Mouse (Mus musculus): ENCODE data around the gene Cpt1b. TPM values are rescaled to one million over a fixed set of nuclear protein-coding genes. Genes with fewer than 3 reads are reported as not detected.

The Cpt1b gene
- polyA plus RNA-seq, 1 experiment from 2014 or later, result 1.2 TPM

DNA sequence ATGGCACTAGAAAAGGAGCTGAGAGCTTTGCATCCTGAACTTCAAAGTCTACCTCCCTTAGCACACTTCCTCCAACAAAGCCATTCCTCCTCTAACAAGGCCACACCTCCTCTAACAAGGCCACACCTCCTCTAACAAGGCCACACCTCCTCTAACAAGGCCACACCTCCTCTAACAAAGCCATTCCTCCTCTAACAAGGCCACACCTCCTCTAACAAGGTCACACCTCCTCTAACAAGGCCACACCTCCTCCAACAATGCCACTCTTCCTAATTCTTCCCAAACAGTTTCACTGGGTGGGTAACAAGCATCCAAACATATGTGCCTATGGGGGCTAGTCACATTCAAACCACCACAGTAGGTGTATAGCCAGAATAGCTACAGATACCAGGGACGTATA lies 23.2 kb downstream of the Cpt1b start:
- no peak overlapping the region for H3K4me3 ChIP-seq (replicated peaks; ENCODE audit: low read length)
- no peak overlapping the region for H3K4me2 ChIP-seq (replicated peaks)
- peaks cover 6% of the 10 kb centered on the region; the same call in 1 of the 2 replicates for H3K9me3 ChIP-seq (ENCODE audit: control insufficient read depth, low read length)
- H3K4me1 ChIP-seq (replicated peaks; ENCODE audit: control insufficient read depth, insufficient read depth, low read length), result no peaks in the 10 kb centered on the region
- H3K9ac ChIP-seq, result no peak overlapping the region
- WGBS, result 79% methylated on average over 1 of the region's 1 CpGs
- H3K27me3 ChIP-seq (ENCODE audit: control insufficient read depth, insufficient read depth, low read length), result no peaks in the 10 kb centered on the region
- ATAC-seq (ENCODE audit: low FRiP score) (no peak), DNase-seq (ENCODE audit: low spot score) (no peak)
- no peaks in the 10 kb centered on the region for H3K36me3 ChIP-seq (replicated peaks; ENCODE audit: control insufficient read depth, insufficient read depth)
- no peak overlapping the region for H3K27ac ChIP-seq

DNA sequence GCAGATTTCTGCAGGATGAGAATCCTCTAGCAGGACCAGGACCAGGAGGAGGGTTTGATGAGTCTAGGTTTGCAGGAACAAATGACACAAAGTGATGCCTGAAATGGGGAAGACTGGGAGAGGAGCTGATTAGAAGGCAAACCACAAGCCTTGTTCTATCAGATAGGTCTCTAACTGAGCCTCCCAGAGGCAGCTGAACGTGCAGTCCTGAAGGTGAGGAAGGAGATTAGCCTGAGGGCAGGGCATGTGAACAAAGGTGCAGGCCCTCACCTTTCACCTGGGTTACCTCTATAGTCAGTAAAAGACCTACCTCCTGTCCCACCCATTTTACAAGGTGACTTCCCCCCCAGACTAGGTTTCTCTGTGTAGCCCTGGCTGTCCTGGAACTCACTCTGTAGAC lies 25.9 kb downstream of the Cpt1b start:
- no peak overlapping the region for H3K27ac ChIP-seq
- H3K27me3 ChIP-seq (ENCODE audit: control insufficient read depth, insufficient read depth, low read length), result no peaks in the 10 kb centered on the region; the same call in 1 of the 2 replicates
- no peaks in the 10 kb centered on the region for H3K9me3 ChIP-seq (ENCODE audit: control insufficient read depth, low read length)
- H3K4me3 ChIP-seq (replicated peaks; ENCODE audit: low read length), result no peak overlapping the region
- ATAC-seq (ENCODE audit: low FRiP score), result no peak
- WGBS, result 64% methylated on average over 1 of the region's 1 CpGs
- H3K4me2 ChIP-seq (replicated peaks), result no peak overlapping the region
- H3K9ac ChIP-seq, result no peak overlapping the region
- H3K36me3 ChIP-seq (replicated peaks; ENCODE audit: control insufficient read depth, insufficient read depth), result no peaks in the 10 kb centered on the region
- DNase-seq (ENCODE audit: low spot score), result no peak
- H3K4me1 ChIP-seq (replicated peaks; ENCODE audit: control insufficient read depth, insufficient read depth, low read length), result no peaks in the 10 kb centered on the region

DNA sequence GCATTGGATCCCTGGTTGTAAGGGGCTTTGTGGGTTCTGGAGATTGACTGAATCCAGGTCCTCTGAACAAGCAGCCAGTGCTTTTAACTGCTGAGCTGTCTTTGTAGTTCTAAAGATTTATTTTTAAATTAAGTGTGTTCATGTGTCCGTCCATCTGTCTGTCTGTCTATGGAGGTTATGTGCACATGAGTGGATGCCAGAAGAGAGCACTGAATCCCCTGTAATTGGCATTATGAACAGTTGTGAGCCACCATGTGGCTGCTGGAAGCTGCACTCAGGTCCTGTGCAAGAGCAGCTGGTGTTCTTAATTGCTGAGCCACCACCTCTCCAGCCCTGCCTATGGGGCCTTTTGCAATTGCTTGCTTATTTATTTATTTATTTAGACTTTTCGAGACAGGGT lies 27.5 kb downstream of the Cpt1b start:
- no peaks in the 10 kb centered on the region for H3K9me3 ChIP-seq (ENCODE audit: control insufficient read depth, low read length)
- no peaks in the 10 kb centered on the region for H3K36me3 ChIP-seq (replicated peaks; ENCODE audit: control insufficient read depth, insufficient read depth)
- H3K27me3 ChIP-seq (ENCODE audit: control insufficient read depth, insufficient read depth, low read length), result no peaks in the 10 kb centered on the region; the same call in 1 of the 2 replicates
- no peak for ATAC-seq (ENCODE audit: low FRiP score)
- H3K4me1 ChIP-seq (replicated peaks; ENCODE audit: control insufficient read depth, insufficient read depth, low read length), result no peaks in the 10 kb centered on the region
- no peak overlapping the region for H3K27ac ChIP-seq
- no peak overlapping the region for H3K9ac ChIP-seq
- DNase-seq (ENCODE audit: low spot score), result no peak
- WGBS, result 76% methylated on average over 2 of the region's 2 CpGs
- H3K4me3 ChIP-seq (replicated peaks; ENCODE audit: low read length), result no peak overlapping the region
- no peak overlapping the region for H3K4me2 ChIP-seq (replicated peaks)

DNA sequence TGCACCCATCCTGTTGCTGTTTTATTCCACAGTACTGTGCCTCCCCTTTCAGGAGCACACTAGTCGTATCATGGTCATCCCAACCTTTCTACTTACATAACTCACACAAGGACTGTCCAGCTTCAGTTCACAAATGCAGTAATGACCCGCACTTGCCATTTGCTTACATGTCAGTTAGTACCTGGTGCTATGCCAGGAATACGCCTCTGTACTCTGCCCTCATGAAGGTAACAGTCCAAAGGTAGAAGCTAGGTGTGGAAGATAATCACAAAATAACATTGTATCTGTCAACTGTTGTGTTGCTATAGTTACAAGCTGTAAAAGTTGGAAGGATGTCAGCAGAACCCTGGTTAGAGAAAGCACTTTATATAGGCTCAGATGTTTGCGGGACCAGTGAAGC lies 28.8 kb downstream of the Cpt1b start:
- Histone ChIP-seq H3K4me1 (replicated peaks; ENCODE audit: control insufficient read depth, insufficient read depth, low read length) (no peaks in the 10 kb centered on the region), H3K27ac (no peak overlapping the region), H3K36me3 (replicated peaks; ENCODE audit: control insufficient read depth, insufficient read depth) (no peaks in the 10 kb centered on the region), H3K9me3 (ENCODE audit: control insufficient read depth, low read length) (no peaks in the 10 kb centered on the region), H3K4me2 (replicated peaks) (no peak overlapping the region), H3K27me3 (ENCODE audit: control insufficient read depth, insufficient read depth, low read length) (no peaks in the 10 kb centered on the region; the same call in 1 of the 2 replicates), H3K4me3 (replicated peaks; ENCODE audit: low read length) (no peak overlapping the region), H3K9ac (no peak overlapping the region)
- WGBS, result 91% methylated on average over 4 of the region's 4 CpGs
- ATAC-seq (ENCODE audit: low FRiP score) (no peak), DNase-seq (ENCODE audit: low spot score) (no peak)

DNA sequence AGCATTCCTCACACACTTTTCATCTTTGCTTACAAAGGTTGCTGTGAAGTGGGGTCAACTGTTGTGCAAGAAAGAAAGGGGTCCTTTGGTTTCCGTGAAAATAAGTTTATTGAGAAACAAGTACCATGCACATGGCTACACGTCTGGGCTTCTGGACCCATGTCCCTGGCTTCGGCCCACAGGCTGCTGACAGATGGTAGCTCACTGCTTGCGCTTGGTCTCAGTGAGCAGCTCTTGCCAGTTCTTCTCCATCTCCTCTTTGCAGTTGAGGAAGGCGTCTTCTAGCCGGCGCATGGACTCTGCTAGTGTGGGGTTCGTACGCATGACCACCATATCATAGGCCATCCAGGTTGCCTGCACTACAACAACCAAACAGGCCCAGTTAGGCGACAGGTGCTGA lies 35.6 kb downstream of the Cpt1b start:
- H3K27me3 ChIP-seq (ENCODE audit: control insufficient read depth, insufficient read depth, low read length), result no peaks in the 10 kb centered on the region
- ATAC-seq (ENCODE audit: low FRiP score), result no peak
- no peak overlapping the region for H3K4me3 ChIP-seq (replicated peaks; ENCODE audit: low read length)
- no peaks in the 10 kb centered on the region for H3K9me3 ChIP-seq (ENCODE audit: control insufficient read depth, low read length)
- H3K9ac ChIP-seq, result no peak overlapping the region
- no peak for DNase-seq (ENCODE audit: low spot score)
- no peak overlapping the region for H3K4me2 ChIP-seq (replicated peaks)
- WGBS, result 89% methylated on average over 10 of the region's 10 CpGs
- no peaks in the 10 kb centered on the region for H3K36me3 ChIP-seq (replicated peaks; ENCODE audit: control insufficient read depth, insufficient read depth)
- no peaks in the 10 kb centered on the region for H3K4me1 ChIP-seq (replicated peaks; ENCODE audit: control insufficient read depth, insufficient read depth, low read length)
- H3K27ac ChIP-seq, result no peak overlapping the region

DNA sequence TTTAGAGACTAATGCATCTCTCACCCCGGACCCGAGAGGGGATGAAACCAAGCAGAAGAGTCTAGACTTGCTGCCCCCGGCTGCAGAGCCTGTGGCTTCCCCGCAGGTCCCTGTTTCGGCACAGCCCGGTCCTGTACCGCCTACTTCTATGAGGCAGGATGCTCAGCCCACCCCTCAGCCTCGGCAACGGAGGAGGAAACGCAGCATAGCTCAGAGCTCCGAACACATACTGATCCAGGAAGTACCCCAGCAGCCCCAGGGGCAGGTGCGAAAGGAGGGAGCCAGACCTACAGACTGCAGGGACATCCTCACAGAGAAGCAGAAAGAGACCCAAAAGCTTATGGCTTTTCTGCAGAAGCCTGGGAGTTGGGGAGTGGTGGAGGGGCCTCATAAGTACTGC lies 38.5 kb downstream of the Cpt1b start:
- H3K9me3 ChIP-seq (ENCODE audit: control insufficient read depth, low read length), result no peaks in the 10 kb centered on the region
- no peaks in the 10 kb centered on the region for H3K36me3 ChIP-seq (replicated peaks; ENCODE audit: control insufficient read depth, insufficient read depth)
- H3K9ac ChIP-seq, result no peak overlapping the region
- H3K27me3 ChIP-seq (ENCODE audit: control insufficient read depth, insufficient read depth, low read length), result no peaks in the 10 kb centered on the region
- no peak overlapping the region for H3K4me2 ChIP-seq (replicated peaks)
- DNase-seq (ENCODE audit: low spot score), result no peak
- no peak overlapping the region for H3K4me3 ChIP-seq (replicated peaks; ENCODE audit: low read length)
- no peak overlapping the region for H3K27ac ChIP-seq
- H3K4me1 ChIP-seq (replicated peaks; ENCODE audit: control insufficient read depth, insufficient read depth, low read length), result no peaks in the 10 kb centered on the region
- no peak for ATAC-seq (ENCODE audit: low FRiP score)
- WGBS, result 52% methylated on average over 12 of the region's 12 CpGs

DNA sequence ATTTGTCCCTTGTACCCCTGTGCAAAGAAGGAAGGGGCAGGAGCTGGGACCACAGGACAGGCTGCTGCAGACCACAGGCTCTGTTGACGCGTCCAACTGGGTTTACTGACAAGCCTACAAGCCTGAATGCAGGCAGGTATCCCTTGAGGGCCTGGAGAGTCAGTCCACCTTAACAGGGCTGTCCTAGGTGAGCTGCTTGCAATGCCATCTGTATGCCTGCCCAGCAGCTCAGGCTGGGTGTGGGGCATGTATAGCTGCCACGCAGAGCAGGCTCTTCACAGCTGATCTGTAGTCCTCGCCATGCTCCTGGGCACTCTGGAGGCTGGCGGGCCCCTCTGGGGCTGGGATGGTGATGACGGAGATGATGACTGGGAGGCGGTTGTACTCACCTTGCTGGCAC lies 41.0 kb downstream of the Cpt1b start, which contains the start of gene Klhdc7b:
Klhdc7b (plus strand) TSS at position 301 of the 400 bp plus-strand sequence.
- Histone ChIP-seq H3K27me3 (ENCODE audit: control insufficient read depth, insufficient read depth, low read length) (peaks cover 16% of the 10 kb centered on the region), H3K4me3 (replicated peaks; ENCODE audit: low read length) (no peak within 1 kb of the TSS), H3K36me3 (replicated peaks; ENCODE audit: control insufficient read depth, insufficient read depth) (no peaks in the 10 kb centered on the region), H3K4me2 (replicated peaks) (no peak within 1 kb of the TSS), H3K4me1 (replicated peaks; ENCODE audit: control insufficient read depth, insufficient read depth, low read length) (no peaks in the 10 kb centered on the region), H3K27ac (no peak within 1 kb of the TSS), H3K9ac (no peak within 1 kb of the TSS), H3K9me3 (ENCODE audit: control insufficient read depth, low read length) (no peaks in the 10 kb centered on the region)
- no peak for DNase-seq (ENCODE audit: low spot score)
- no peak for ATAC-seq (ENCODE audit: low FRiP score)
- WGBS, result 91% methylated on average over 7 of the region's 7 CpGs

DNA sequence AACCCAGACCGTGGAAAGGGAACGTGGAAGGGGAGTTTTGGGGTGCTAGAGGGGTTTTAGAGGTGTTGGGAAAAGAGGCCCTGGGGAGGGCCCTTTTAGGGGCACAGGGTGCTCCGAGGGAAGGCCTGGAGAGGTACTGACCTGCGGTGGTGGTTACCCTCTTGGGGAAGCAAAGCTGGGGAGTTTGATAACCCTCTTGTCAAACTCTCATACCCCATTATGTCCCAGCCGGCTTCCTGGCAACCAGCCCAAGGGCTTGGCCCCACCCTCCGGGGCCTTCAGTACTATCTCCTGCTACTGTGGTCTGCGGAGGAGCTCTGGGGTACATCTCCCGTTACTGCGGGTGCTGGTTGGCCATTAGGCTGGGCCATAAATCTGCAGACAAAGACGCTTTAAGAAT lies 46.2 kb downstream of the Cpt1b start:
- Histone ChIP-seq H3K4me1 (replicated peaks; ENCODE audit: control insufficient read depth, insufficient read depth, low read length) (peaks cover 7% of the 10 kb centered on the region), H3K27ac (no peak overlapping the region), H3K9ac (no peak overlapping the region; the same call in 1 of the 2 replicates), H3K4me3 (replicated peaks; ENCODE audit: low read length) (peak overlapping the region; percentile 21), H3K36me3 (replicated peaks; ENCODE audit: control insufficient read depth, insufficient read depth) (no peaks in the 10 kb centered on the region), H3K27me3 (ENCODE audit: control insufficient read depth, insufficient read depth, low read length) (peaks cover 55% of the 10 kb centered on the region), H3K9me3 (ENCODE audit: control insufficient read depth, low read length) (no peaks in the 10 kb centered on the region), H3K4me2 (replicated peaks) (peak overlapping the region; percentile 48)
- WGBS, result 15% methylated on average over 10 of the region's 10 CpGs
- DNase-seq (ENCODE audit: low spot score) (no peak), ATAC-seq (ENCODE audit: low FRiP score) (no peak)

DNA sequence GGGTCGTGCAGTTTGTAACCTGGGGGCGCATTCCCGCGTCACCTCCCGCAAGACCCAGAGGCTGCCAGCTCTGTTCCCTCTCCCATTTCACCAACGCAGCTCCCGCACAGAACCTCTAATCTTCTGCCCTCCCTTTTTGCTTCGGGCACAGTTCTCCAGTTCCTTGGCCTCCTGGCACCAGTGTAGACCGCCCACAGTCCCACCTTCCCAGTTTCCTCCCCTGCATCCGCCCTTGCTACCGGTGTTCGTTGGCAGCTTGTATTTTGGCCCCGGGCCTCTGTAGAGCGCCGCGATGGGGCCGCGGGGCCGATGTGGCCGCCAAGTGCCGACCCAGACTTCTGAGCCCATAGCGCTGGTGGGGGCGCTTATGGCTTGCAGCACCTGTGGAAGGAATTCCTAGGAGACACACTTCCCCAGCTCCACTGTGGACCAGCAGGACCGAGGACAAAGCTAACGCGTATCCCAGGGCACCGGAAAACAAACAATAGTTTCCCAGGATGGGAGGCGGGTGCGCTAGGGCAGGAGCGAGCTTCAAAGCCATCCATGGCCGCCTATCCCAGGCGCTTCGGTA lies 46.7 kb downstream of the Cpt1b start, which contains the start of gene Odf3b:
Odf3b (minus strand) TSS at position 452 of the 571 bp plus-strand sequence.
- Histone ChIP-seq H3K4me2 (replicated peaks) (peak within 1 kb of the TSS; percentile 48), H3K27ac (no peak within 1 kb of the TSS), H3K36me3 (replicated peaks; ENCODE audit: control insufficient read depth, insufficient read depth) (no peaks in the 10 kb centered on the region), H3K4me3 (replicated peaks; ENCODE audit: low read length) (peak within 1 kb of the TSS; percentile 21), H3K4me1 (replicated peaks; ENCODE audit: control insufficient read depth, insufficient read depth, low read length) (peaks cover 11% of the 10 kb centered on the region), H3K27me3 (ENCODE audit: control insufficient read depth, insufficient read depth, low read length) (peaks cover 55% of the 10 kb centered on the region), H3K9me3 (ENCODE audit: control insufficient read depth, low read length) (no peaks in the 10 kb centered on the region), H3K9ac (peak within 1 kb of the TSS; percentile 49; the same call in 1 of the 2 replicates)
- peak; percentile 43 for DNase-seq (ENCODE audit: low spot score)
- no peak for ATAC-seq (ENCODE audit: low FRiP score)
- under 1% methylated on average over 33 of the region's 33 CpGs for WGBS

All from hindbrain, embryonic 14.5 days (tissue).